Mouse (Mus musculus) layer of hippocampus, adult 9-11 months (tissue): ENCODE measurements around the gene Gm47969.

Source experiments
- DNase-seq: peaks from one replicate; pipeline ENCODE4 v3.0.0; 2022

Gm47969 gene

DNA sequence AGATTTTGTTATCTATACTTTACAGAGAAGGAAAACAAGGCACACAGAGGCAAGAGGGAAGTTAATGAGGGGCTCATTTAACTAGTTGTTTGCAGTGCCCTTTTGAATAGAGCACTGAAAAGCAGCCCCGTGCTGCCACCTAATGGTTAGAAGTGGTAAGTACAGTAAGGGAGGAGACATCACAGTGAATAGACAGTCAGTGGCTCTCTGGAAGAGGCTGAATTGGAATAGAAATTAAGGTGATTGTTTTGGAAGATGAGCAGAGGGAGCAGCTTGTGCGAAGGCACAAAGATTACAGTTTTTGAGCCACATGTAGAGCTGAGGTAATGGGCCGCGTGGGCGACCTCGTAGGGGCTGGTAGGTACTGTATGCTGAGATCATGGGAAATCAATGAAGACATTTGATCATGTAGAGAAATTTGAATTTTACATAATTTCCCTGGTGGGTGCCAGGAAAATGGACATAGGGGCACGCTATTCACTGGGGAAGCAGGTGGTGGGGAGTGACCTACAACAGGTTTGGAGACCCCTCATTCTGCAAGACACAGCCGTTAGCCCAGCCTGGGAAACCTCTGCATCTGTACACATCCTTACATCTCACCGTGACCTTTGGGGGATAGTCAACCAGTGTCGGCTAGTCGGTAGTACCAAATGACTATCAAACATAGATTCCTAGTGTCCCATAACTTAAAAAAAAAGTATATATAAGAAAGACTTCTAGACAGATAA lies 31.6 kb downstream of the Gm47969 start:
- DNase-seq = peak; percentile 9

DNA sequence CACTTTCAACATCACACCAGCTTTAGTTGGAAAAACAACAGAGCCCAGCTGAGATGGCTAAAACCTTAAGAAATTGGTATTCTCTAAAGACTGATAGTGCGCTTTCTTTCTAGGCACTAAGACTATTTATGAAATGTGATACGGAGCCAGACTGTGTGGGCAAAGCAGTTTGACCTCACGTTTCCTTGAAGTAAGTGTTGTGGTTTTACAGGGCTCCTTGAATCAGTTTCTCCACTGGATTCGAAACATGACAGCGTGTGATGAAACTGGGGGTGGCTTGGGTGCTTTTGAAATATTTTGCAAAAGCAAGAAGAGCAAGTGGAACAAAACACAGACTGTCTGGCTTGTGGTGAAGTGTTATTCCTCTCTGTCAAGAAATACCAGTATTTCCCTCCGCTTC lies 32.3 kb downstream of the Gm47969 start:
- no peak for DNase-seq

DNA sequence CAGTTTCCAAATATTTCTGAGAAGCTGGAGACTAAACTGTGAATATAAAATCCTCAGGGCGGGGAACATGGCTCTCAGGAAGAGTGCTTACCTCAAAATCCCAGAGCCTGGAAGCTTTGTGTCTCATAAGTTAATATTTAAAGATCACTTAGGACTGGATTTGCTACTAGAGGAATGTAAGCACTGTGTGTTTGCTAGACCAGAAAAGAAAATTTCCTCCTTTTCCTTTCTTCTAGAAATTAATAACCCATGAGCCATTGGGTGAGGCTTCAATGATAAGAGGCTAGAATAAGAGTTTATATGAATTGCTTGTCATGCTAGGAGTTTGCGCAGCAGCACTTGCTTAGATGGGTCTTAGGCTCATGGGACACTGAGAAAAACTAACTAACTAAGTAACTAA lies 40.1 kb downstream of the Gm47969 start:
- DNase-seq = no peak

DNA sequence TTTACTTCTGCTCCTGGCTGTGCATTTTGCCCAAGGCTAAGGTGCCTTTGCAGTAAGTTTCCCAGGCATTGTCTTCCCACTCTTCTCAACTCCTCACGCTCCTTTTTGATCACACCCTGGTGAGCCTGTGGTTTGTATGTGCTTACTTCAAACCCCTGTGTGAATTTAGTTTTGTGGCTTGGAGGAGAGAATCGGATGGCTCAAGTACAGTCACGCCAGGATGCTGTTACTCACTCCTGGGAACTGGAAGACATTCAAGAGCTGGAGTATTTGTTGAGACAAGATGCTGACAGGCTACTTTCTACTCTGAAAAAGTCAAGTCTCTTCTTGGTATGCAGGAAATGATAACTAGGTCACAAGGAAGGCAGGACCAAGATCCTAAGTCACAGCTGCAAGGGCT lies 46.5 kb downstream of the Gm47969 start:
- DNase-seq = no peak
